Mouse (Mus musculus) myocyte (in vitro differentiated cells): Measurements from ENCODE around the gene Slc16a7. TPM values are rescaled to one million over a fixed set of nuclear protein-coding genes. Genes with fewer than 3 reads are reported as not detected.

Experiments
- H3K27me3 ChIP-seq: one replicate; pipeline ENCODE4 v1.6.1; 2011; ENCODE audit not compliant: control insufficient read depth, insufficient read depth, insufficient read length
- H3K36me3 ChIP-seq: one replicate; pipeline ENCODE4 v1.6.1; 2011; ENCODE audit not compliant: control insufficient read depth, insufficient read depth
- H3K4me2 ChIP-seq: one replicate; pipeline ENCODE4 v1.6.1; 2011; ENCODE audit warnings: low read depth, control low read depth
- H3K4me3 ChIP-seq: one replicate; pipeline ENCODE4 v1.5.1; 2011; ENCODE audit warnings: mild to moderate bottlenecking, control low read depth, moderate library complexity
- H3K79me2 ChIP-seq: one replicate; pipeline ENCODE4 v1.6.1; 2011; ENCODE audit not compliant: control insufficient read depth, insufficient read depth
- H3ac ChIP-seq: one replicate; pipeline ENCODE4 v1.6.1; 2011; ENCODE audit not compliant: control insufficient read depth, insufficient read length
- CEBPB ChIP-seq: IDR thresholded peaks from 2 replicates; pipeline ENCODE4 v1.6.1; 2011; ENCODE audit warnings: mild to moderate bottlenecking, moderate library complexity; ENCODE audit not compliant: poor library complexity, insufficient read depth, severe bottlenecking
- E2F4 ChIP-seq: IDR thresholded peaks from one replicate; pipeline ENCODE4 v1.6.1; 2011; ENCODE audit warnings: mild to moderate bottlenecking, control low read depth, moderate library complexity; ENCODE audit not compliant: insufficient read depth
- MAX ChIP-seq: IDR thresholded peaks from one replicate; pipeline ENCODE4 v1.6.1; 2011; ENCODE audit warnings: low read depth, mild to moderate bottlenecking, control low read depth
- MYOD1 ChIP-seq, 3 experiments: IDR thresholded peaks; one replicate each; pipeline ENCODE4 v1.6.1; 2011; ENCODE audit warnings: control low read depth in 2 of 3, low read depth in 2 of 3, mild to moderate bottlenecking in 2 of 3, moderate library complexity in 1 of 3; ENCODE audit not compliant: insufficient read length in 2 of 3, control insufficient read depth in 1 of 3
- MYOG ChIP-seq, 3 experiments: IDR thresholded peaks; one replicate each; pipeline ENCODE4 v1.6.1; 2011; ENCODE audit warnings: control low read depth in 2 of 3, low read depth in 2 of 3, mild to moderate bottlenecking in 2 of 3; ENCODE audit not compliant: insufficient read length in 2 of 3, control insufficient read depth in 1 of 3, insufficient read depth in 1 of 3
- POLR2A ChIP-seq: IDR thresholded peaks from one replicate; pipeline ENCODE4 v1.6.1; 2011; ENCODE audit warnings: low read depth, mild to moderate bottlenecking, control low read depth, moderate library complexity; ENCODE audit not compliant: insufficient read length
- POLR2AphosphoS2 ChIP-seq: IDR thresholded peaks from one replicate; pipeline ENCODE4 v1.6.1; 2011; ENCODE audit warnings: low read depth, control low read depth; ENCODE audit not compliant: insufficient read length
- REST ChIP-seq: IDR thresholded peaks from one replicate; pipeline ENCODE4 v1.6.1; 2011; ENCODE audit warnings: mild to moderate bottlenecking, control low read depth, moderate library complexity; ENCODE audit not compliant: insufficient read depth, insufficient read length
- SRF ChIP-seq: IDR thresholded peaks from one replicate; pipeline ENCODE4 v1.6.1; 2011; ENCODE audit warnings: low read depth; ENCODE audit not compliant: control insufficient read depth, insufficient read length
- TCF12 ChIP-seq: IDR thresholded peaks from one replicate; pipeline ENCODE4 v1.6.1; 2011; ENCODE audit warnings: mild to moderate bottlenecking, control low read depth; ENCODE audit not compliant: poor library complexity, insufficient read depth, severe bottlenecking
- TCF3 ChIP-seq: IDR thresholded peaks from one replicate; pipeline ENCODE4 v1.6.1; 2011; ENCODE audit warnings: low read depth, control low read depth; ENCODE audit not compliant: insufficient read length
- USF1 ChIP-seq: IDR thresholded peaks from one replicate; pipeline ENCODE4 v1.6.1; 2011; ENCODE audit warnings: low read depth, mild to moderate bottlenecking, control low read depth, moderate library complexity
- polyA plus RNA-seq: library from polyadenylated mRNA; unstranded; fragments of >200 nt; fragmentation: generic; extraction: Trizol; gene quantifications from one replicate; pipeline ENCODE4 v1.2.1, GENCODE M21; 2012; ENCODE audit warnings: missing spikeins

Gene Slc16a7
- polyA plus RNA-seq, 1 experiment, result not detected

GRCm38 (mm10) chr10:125288560-125288959, 100.7 kb downstream of the Slc16a7 start:
- no peak overlapping the region for H3ac ChIP-seq
- H3K36me3 ChIP-seq, result no peaks in the 10 kb centered on the region
- H3K79me2 ChIP-seq, result no peaks in the 10 kb centered on the region
- no peak overlapping the region for H3K4me3 ChIP-seq
- TF ChIP-seq CEBPB (no peak), MYOG (IDR thresholded peaks at IDR 0.05; ENCODE audit: control insufficient read depth in 1 of 3, insufficient read depth in 1 of 3, insufficient read length in 2 of 3, low read depth in 2 of 3) (no peak), REST (no peak), USF1 (no peak), POLR2AphosphoS2 (no peak), SRF (no peak), POLR2A (no peak), E2F4 (no peak), MYOD1 (IDR thresholded peaks at IDR 0.05; ENCODE audit: control insufficient read depth in 1 of 3, insufficient read length in 2 of 3, low read depth in 2 of 3) (no peak), TCF3 (no peak), MAX (no peak), TCF12 (no peak)
- H3K27me3 ChIP-seq, result no peaks in the 10 kb centered on the region
- H3K4me2 ChIP-seq, result no peak overlapping the region

GRCm38 (mm10) chr10:125285386-125285785, 103.9 kb downstream of the Slc16a7 start:
- TF ChIP-seq MYOD1 (IDR thresholded peaks at IDR 0.05; ENCODE audit: control insufficient read depth in 1 of 3, insufficient read length in 2 of 3, low read depth in 2 of 3) (no peak), MYOG (IDR thresholded peaks at IDR 0.05; ENCODE audit: control insufficient read depth in 1 of 3, insufficient read depth in 1 of 3, insufficient read length in 2 of 3, low read depth in 2 of 3) (no peak), POLR2A (no peak), TCF12 (no peak), MAX (no peak), CEBPB (no peak), REST (no peak), SRF (no peak), E2F4 (no peak), POLR2AphosphoS2 (no peak), USF1 (no peak), TCF3 (no peak)
- no peaks in the 10 kb centered on the region for H3K36me3 ChIP-seq

GRCm38 (mm10) chr10:125275149-125275848, 114.0 kb downstream of the Slc16a7 start:
- no peak for TF ChIP-seq SRF
- no peak for TF ChIP-seq MYOG (IDR thresholded peaks at IDR 0.05; ENCODE audit: control insufficient read depth in 1 of 3, insufficient read depth in 1 of 3, insufficient read length in 2 of 3, low read depth in 2 of 3)
- no peak for TF ChIP-seq POLR2A
- no peak for TF ChIP-seq TCF3
- no peak for TF ChIP-seq POLR2AphosphoS2
- TF ChIP-seq MYOD1 (IDR thresholded peaks at IDR 0.05; ENCODE audit: control insufficient read depth in 1 of 3, insufficient read length in 2 of 3, low read depth in 2 of 3), result no peak
- no peak for TF ChIP-seq TCF12
- Histone ChIP-seq H3K4me3 (no peak overlapping the region), H3K27me3 (no peaks in the 10 kb centered on the region), H3K4me2 (no peak overlapping the region), H3K36me3 (no peaks in the 10 kb centered on the region), H3ac (no peak overlapping the region), H3K79me2 (no peaks in the 10 kb centered on the region)

More at GRCm38 (mm10) chr10:125285386-125285785, 103.9 kb downstream of the Slc16a7 start:
- no peaks in the 10 kb centered on the region for H3K79me2 ChIP-seq
- no peaks in the 10 kb centered on the region for H3K27me3 ChIP-seq
- no peak overlapping the region for H3K4me2 ChIP-seq
- H3ac ChIP-seq, result no peak overlapping the region
- no peak overlapping the region for H3K4me3 ChIP-seq

DNA sequence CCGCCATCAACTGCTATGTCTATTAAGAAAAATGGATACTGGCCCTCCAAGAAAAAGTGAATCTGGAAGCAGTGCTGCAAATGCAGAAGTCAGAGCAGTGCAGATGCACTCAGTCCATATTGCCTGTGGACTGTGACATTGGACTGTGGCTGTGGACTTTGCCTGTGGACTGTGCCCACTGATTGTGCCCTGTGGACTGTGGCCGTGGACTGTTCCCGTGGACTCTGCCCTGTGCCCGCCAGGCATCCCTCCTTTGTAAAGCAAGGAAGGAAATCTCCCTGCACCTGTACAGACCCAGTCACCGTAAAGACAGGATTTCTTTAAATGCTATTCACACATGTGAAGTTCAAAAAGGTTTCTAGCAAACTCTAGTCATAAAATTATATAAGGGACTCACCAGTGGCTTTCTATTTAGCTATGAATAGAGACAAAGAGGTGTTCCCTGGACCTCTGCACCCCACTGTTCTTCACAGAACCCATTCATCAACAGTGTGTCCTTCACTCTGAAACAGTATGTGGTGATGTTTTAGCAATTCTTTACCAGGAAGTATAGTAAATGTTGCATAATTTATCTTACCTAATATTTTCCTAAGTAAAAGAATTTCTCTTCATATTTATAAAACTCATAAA, 114.6 kb downstream of the Slc16a7 start:
- no peaks in the 10 kb centered on the region for H3K79me2 ChIP-seq
- no peak overlapping the region for H3ac ChIP-seq
- no peak overlapping the region for H3K4me3 ChIP-seq
- TF ChIP-seq TCF12, result no peak
- no peak for TF ChIP-seq E2F4
- TF ChIP-seq REST, result no peak
- TF ChIP-seq USF1, result no peak
- TF ChIP-seq POLR2AphosphoS2, result no peak
- H3K36me3 ChIP-seq, result no peaks in the 10 kb centered on the region
- H3K4me2 ChIP-seq, result no peak overlapping the region
- no peaks in the 10 kb centered on the region for H3K27me3 ChIP-seq
